ENCODE assay signal across 15 mouse cellular contexts in the genomic region with DNA sequence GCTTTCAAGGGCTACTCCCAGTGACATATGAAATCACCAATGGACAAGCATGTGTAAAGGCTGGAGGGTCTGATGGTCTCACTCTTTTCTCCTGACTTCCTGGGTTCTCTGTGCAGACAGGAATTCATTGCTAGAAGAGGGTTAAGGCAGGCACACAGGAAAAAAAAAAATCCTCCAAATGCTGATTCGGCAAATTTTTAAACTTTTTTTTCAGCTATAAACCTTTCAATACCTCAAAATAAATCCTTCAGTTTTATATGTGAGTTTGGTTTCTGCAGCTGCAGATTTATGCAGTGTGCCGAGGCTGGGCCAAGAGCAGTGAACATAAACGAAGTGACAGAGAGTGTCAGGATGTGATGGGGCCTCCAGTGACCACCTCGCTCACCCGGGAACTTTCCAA.
"Had no signal": no experiment of that assay in that cellular context is flagged by ENCODE, and none has a peak within 500 bp of the region (broad histone marks: within the 10 kb centered on the region; RNA-seq: fewer than 3 reads in every experiment).

No protein-coding gene starts in this region.

- DNase-seq: kidney, postnatal 36 days; lung, adult 2 months; right cerebral cortex, adult 18-20 months; right cerebral cortex, postnatal 25 days; thymus, postnatal 4 days had no signal

- H3K4me1 ChIP-seq: liver, embryonic 15.5 days; megakaryocyte, embryonic 14.5 days had no signal

- H3K27ac ChIP-seq: layer of hippocampus, adult 2 months; limb, embryonic 13.5 days; liver, embryonic 15.5 days; macrophage; midbrain, embryonic 12.5 days; neural tube, embryonic 15.5 days; stomach, postnatal 0 days had no signal

- ATAC-seq: intestine, postnatal 0 days had no signal

- H3K27me3 ChIP-seq: liver, embryonic 15.5 days; megakaryocyte, embryonic 14.5 days; midbrain, embryonic 12.5 days; neural tube, embryonic 15.5 days had no signal

- H3K4me3 ChIP-seq: layer of hippocampus, adult 2 months; limb, embryonic 13.5 days; liver, embryonic 15.5 days; megakaryocyte, embryonic 14.5 days; midbrain, embryonic 12.5 days; neural tube, embryonic 15.5 days had no signal

- H3K9me3 ChIP-seq: limb, embryonic 13.5 days; midbrain, embryonic 12.5 days; neural tube, embryonic 15.5 days had no signal

- H3K9ac ChIP-seq: limb, embryonic 13.5 days; liver, embryonic 15.5 days; midbrain, embryonic 12.5 days; neural tube, embryonic 15.5 days had no signal

- H3K4me2 ChIP-seq: limb, embryonic 13.5 days; liver, embryonic 11.5 days; liver, embryonic 15.5 days; midbrain, embryonic 12.5 days; neural tube, embryonic 15.5 days had no signal

- H3K36me3 ChIP-seq: limb, embryonic 13.5 days; liver, embryonic 15.5 days; midbrain, embryonic 12.5 days; neural tube, embryonic 15.5 days had no signal
